Mouse (Mus musculus) myocyte (in vitro differentiated cells): ENCODE measurements around the gene Hist1h4a. TPM values are rescaled to one million over a fixed set of nuclear protein-coding genes. Genes with fewer than 3 reads are reported as not detected.
"Not testable (repeated sequence)": the region's sequence is repeated elsewhere in the genome, so short reads cannot be mapped to it uniquely, and the experiment has no call there.

Experiments used
- H3K27me3 ChIP-seq: one replicate; pipeline ENCODE4 v1.6.1; 2011; ENCODE audit not compliant: control insufficient read depth, insufficient read depth, insufficient read length
- H3K36me3 ChIP-seq: one replicate; pipeline ENCODE4 v1.6.1; 2011; ENCODE audit not compliant: control insufficient read depth, insufficient read depth
- H3K4me2 ChIP-seq: one replicate; pipeline ENCODE4 v1.6.1; 2011; ENCODE audit warnings: low read depth, control low read depth
- H3K4me3 ChIP-seq: one replicate; pipeline ENCODE4 v1.5.1; 2011; ENCODE audit warnings: mild to moderate bottlenecking, control low read depth, moderate library complexity
- H3K79me2 ChIP-seq: one replicate; pipeline ENCODE4 v1.6.1; 2011; ENCODE audit not compliant: control insufficient read depth, insufficient read depth
- H3ac ChIP-seq: one replicate; pipeline ENCODE4 v1.6.1; 2011; ENCODE audit not compliant: control insufficient read depth, insufficient read length
- CEBPB ChIP-seq: IDR thresholded peaks from 2 replicates; pipeline ENCODE4 v1.6.1; 2011; ENCODE audit warnings: mild to moderate bottlenecking, moderate library complexity; ENCODE audit not compliant: poor library complexity, insufficient read depth, severe bottlenecking
- E2F4 ChIP-seq: IDR thresholded peaks from one replicate; pipeline ENCODE4 v1.6.1; 2011; ENCODE audit warnings: mild to moderate bottlenecking, control low read depth, moderate library complexity; ENCODE audit not compliant: insufficient read depth
- MAX ChIP-seq: IDR thresholded peaks from one replicate; pipeline ENCODE4 v1.6.1; 2011; ENCODE audit warnings: low read depth, mild to moderate bottlenecking, control low read depth
- MYOD1 ChIP-seq, 3 experiments: IDR thresholded peaks; one replicate each; pipeline ENCODE4 v1.6.1; 2011; ENCODE audit warnings: control low read depth in 2 of 3, low read depth in 2 of 3, mild to moderate bottlenecking in 2 of 3, moderate library complexity in 1 of 3; ENCODE audit not compliant: insufficient read length in 2 of 3, control insufficient read depth in 1 of 3
- MYOG ChIP-seq, 3 experiments: IDR thresholded peaks; one replicate each; pipeline ENCODE4 v1.6.1; 2011; ENCODE audit warnings: control low read depth in 2 of 3, low read depth in 2 of 3, mild to moderate bottlenecking in 2 of 3; ENCODE audit not compliant: insufficient read length in 2 of 3, control insufficient read depth in 1 of 3, insufficient read depth in 1 of 3
- POLR2A ChIP-seq: IDR thresholded peaks from one replicate; pipeline ENCODE4 v1.6.1; 2011; ENCODE audit warnings: low read depth, mild to moderate bottlenecking, control low read depth, moderate library complexity; ENCODE audit not compliant: insufficient read length
- POLR2AphosphoS2 ChIP-seq: IDR thresholded peaks from one replicate; pipeline ENCODE4 v1.6.1; 2011; ENCODE audit warnings: low read depth, control low read depth; ENCODE audit not compliant: insufficient read length
- REST ChIP-seq: IDR thresholded peaks from one replicate; pipeline ENCODE4 v1.6.1; 2011; ENCODE audit warnings: mild to moderate bottlenecking, control low read depth, moderate library complexity; ENCODE audit not compliant: insufficient read depth, insufficient read length
- SRF ChIP-seq: IDR thresholded peaks from one replicate; pipeline ENCODE4 v1.6.1; 2011; ENCODE audit warnings: low read depth; ENCODE audit not compliant: control insufficient read depth, insufficient read length
- TCF12 ChIP-seq: IDR thresholded peaks from one replicate; pipeline ENCODE4 v1.6.1; 2011; ENCODE audit warnings: mild to moderate bottlenecking, control low read depth; ENCODE audit not compliant: poor library complexity, insufficient read depth, severe bottlenecking
- TCF3 ChIP-seq: IDR thresholded peaks from one replicate; pipeline ENCODE4 v1.6.1; 2011; ENCODE audit warnings: low read depth, control low read depth; ENCODE audit not compliant: insufficient read length
- USF1 ChIP-seq: IDR thresholded peaks from one replicate; pipeline ENCODE4 v1.6.1; 2011; ENCODE audit warnings: low read depth, mild to moderate bottlenecking, control low read depth, moderate library complexity
- polyA plus RNA-seq: library from polyadenylated mRNA; unstranded; fragments of >200 nt; fragmentation: generic; extraction: Trizol; gene quantifications from one replicate; pipeline ENCODE4 v1.2.1, GENCODE M21; 2012; ENCODE audit warnings: missing spikeins

Hist1h4a gene
- polyA plus RNA-seq, 1 experiment: 4.2 TPM

GRCm38 (mm10) chr13:23763586-23764323, 2.7 kb upstream of the Hist1h4a start, which contains the start of gene Hist1h1a:
Gene Hist1h1a, plus strand, starts transcription at chr13:23763666.
- no peaks in the 10 kb centered on the region for H3K27me3 ChIP-seq
- peak within 1 kb of the TSS; percentile 29 for H3K4me3 ChIP-seq
- peak within 1 kb of the TSS; percentile 100 for H3K4me2 ChIP-seq

GRCm38 (mm10) chr13:23763242-23763585, 2.2 kb upstream of the Hist1h4a start:
- H3ac ChIP-seq: no peak overlapping the region
- TF ChIP-seq E2F4 (no peak), SRF (no peak), TCF3 (no peak), POLR2AphosphoS2 (no peak), POLR2A (no peak), CEBPB (no peak), REST (no peak), MAX (no peak), USF1 (no peak), MYOG (IDR thresholded peaks at IDR 0.05; ENCODE audit: control insufficient read depth in 1 of 3, insufficient read depth in 1 of 3, insufficient read length in 2 of 3, low read depth in 2 of 3) (no peak), MYOD1 (IDR thresholded peaks at IDR 0.05; ENCODE audit: control insufficient read depth in 1 of 3, insufficient read length in 2 of 3, low read depth in 2 of 3) (no peak), TCF12 (no peak)
- peak overlapping the region; percentile 100 for H3K4me2 ChIP-seq
- no peaks in the 10 kb centered on the region for H3K79me2 ChIP-seq
- H3K4me3 ChIP-seq: peak overlapping the region; percentile 29
- no peaks in the 10 kb centered on the region for H3K36me3 ChIP-seq
- H3K27me3 ChIP-seq: no peaks in the 10 kb centered on the region

More at GRCm38 (mm10) chr13:23763586-23764323, 2.7 kb upstream of the Hist1h4a start, which contains the start of gene Hist1h1a:
- no peak within 1 kb of the TSS for H3ac ChIP-seq
- TF ChIP-seq TCF3: no peak
- TF ChIP-seq E2F4: no peak
- TF ChIP-seq POLR2AphosphoS2: peak; percentile 87
- no peak for TF ChIP-seq REST
- no peak for TF ChIP-seq MYOG (IDR thresholded peaks at IDR 0.05; ENCODE audit: control insufficient read depth in 1 of 3, insufficient read depth in 1 of 3, insufficient read length in 2 of 3, low read depth in 2 of 3)
- TF ChIP-seq TCF12: no peak
- peak; percentile 75 for TF ChIP-seq POLR2A
- TF ChIP-seq MAX: no peak
- TF ChIP-seq USF1: no peak
- no peak for TF ChIP-seq CEBPB
- no peak for TF ChIP-seq SRF
- TF ChIP-seq MYOD1 (IDR thresholded peaks at IDR 0.05; ENCODE audit: control insufficient read depth in 1 of 3, insufficient read length in 2 of 3, low read depth in 2 of 3): no peak
- no peaks in the 10 kb centered on the region for H3K36me3 ChIP-seq
- no peaks in the 10 kb centered on the region for H3K79me2 ChIP-seq

GRCm38 (mm10) chr13:23761871-23762821, 1.1 kb upstream of the Hist1h4a start, which contains the start of gene Hist1h3a:
Gene Hist1h3a, minus strand, starts transcription at chr13:23762386.
- H3ac ChIP-seq, H3K79me2 ChIP-seq, H3K36me3 ChIP-seq, H3K27me3 ChIP-seq: not testable (repeated sequence)
- peak within 1 kb of the TSS; percentile 29 for H3K4me3 ChIP-seq
- TF ChIP-seq POLR2AphosphoS2 (peak; percentile 91), POLR2A (peak; percentile 87)
- peak within 1 kb of the TSS; percentile 100 for H3K4me2 ChIP-seq

- no peak overlapping the region for H3ac ChIP-seq
- no peak for TF ChIP-seq E2F4
- no peak for TF ChIP-seq MYOD1 (IDR thresholded peaks at IDR 0.05; ENCODE audit: control insufficient read depth in 1 of 3, insufficient read length in 2 of 3, low read depth in 2 of 3)
- no peak for TF ChIP-seq USF1
- no peak for TF ChIP-seq REST
- no peak for TF ChIP-seq CEBPB
- TF ChIP-seq TCF3: no peak
- TF ChIP-seq MAX: no peak
- no peak for TF ChIP-seq POLR2AphosphoS2
- no peak for TF ChIP-seq MYOG (IDR thresholded peaks at IDR 0.05; ENCODE audit: control insufficient read depth in 1 of 3, insufficient read depth in 1 of 3, insufficient read length in 2 of 3, low read depth in 2 of 3)
- no peak for TF ChIP-seq SRF
- TF ChIP-seq TCF12: no peak
- TF ChIP-seq POLR2A: no peak
- H3K4me2 ChIP-seq: peak overlapping the region; percentile 96
- peak overlapping the region; percentile 29 for H3K4me3 ChIP-seq
- no peaks in the 10 kb centered on the region for H3K36me3 ChIP-seq
- no peaks in the 10 kb centered on the region for H3K79me2 ChIP-seq
- no peaks in the 10 kb centered on the region for H3K27me3 ChIP-seq
These were observed 624 bp downstream of the Hist1h4a start for GRCm38 (mm10) chr13:23760240-23760971.
